Mouse (Mus musculus): ENCODE measurements at regions not wholly inside any gene's neighbourhood (a gene's known extent, or its start where the extent isn't known, plus 50 kb on each side); places are given as distances from the start of the nearest gene placed in this dataset.

GRCm38 (mm10) chr1:190067181-190067580, 103.3 kb downstream of the Prox1 start:
- ATAC-seq = no peak

GRCm38 (mm10) chr1:190066426-190066825, 104.1 kb downstream of the Prox1 start:
- no peak for ATAC-seq

GRCm38 (mm10) chr1:190061560-190062295, 108.8 kb downstream of the Prox1 start:
- no peak for ATAC-seq

- no peak for ATAC-seq
These were observed 111.5 kb downstream of the Prox1 start for GRCm38 (mm10) chr1:190059025-190059424.

- ATAC-seq = no peak
These were observed 113.6 kb downstream of the Prox1 start for GRCm38 (mm10) chr1:190056931-190057330.

GRCm38 (mm10) chr1:190051903-190052302, 118.6 kb downstream of the Prox1 start:
- ATAC-seq = no peak

GRCm38 (mm10) chr1:190048521-190049170, 121.9 kb downstream of the Prox1 start:
- no peak for ATAC-seq

- ATAC-seq = no peak
These were observed 123.3 kb downstream of the Prox1 start for GRCm38 (mm10) chr1:190047201-190047600.

GRCm38 (mm10) chr1:190045797-190046196, 123.6 kb upstream of the Smyd2 start:
- ATAC-seq = no peak

- ATAC-seq = no peak
These were observed 121.9 kb upstream of the Smyd2 start for GRCm38 (mm10) chr1:190044036-190044435.

- no peak for ATAC-seq
These were observed 121.0 kb upstream of the Smyd2 start for GRCm38 (mm10) chr1:190043156-190043555.

GRCm38 (mm10) chr1:190042197-190042596, 120.0 kb upstream of the Smyd2 start:
- no peak for ATAC-seq

- no peak for ATAC-seq
These were observed 119.0 kb upstream of the Smyd2 start for GRCm38 (mm10) chr1:190041096-190041706.

- ATAC-seq = no peak
These were observed 115.9 kb upstream of the Smyd2 start for GRCm38 (mm10) chr1:190038046-190038445.

GRCm38 (mm10) chr1:190036726-190037125, 114.6 kb upstream of the Smyd2 start:
- no peak for ATAC-seq

GRCm38 (mm10) chr1:190035935-190036334, 113.8 kb upstream of the Smyd2 start:
- ATAC-seq = no peak

- no peak for ATAC-seq
These were observed 111.9 kb upstream of the Smyd2 start for GRCm38 (mm10) chr1:190034091-190034490.

- no peak for ATAC-seq
These were observed 105.4 kb upstream of the Smyd2 start for GRCm38 (mm10) chr1:190027536-190027935.

- ATAC-seq = no peak
These were observed 87.3 kb upstream of the Smyd2 start for GRCm38 (mm10) chr1:190009466-190009865.

- no peak for ATAC-seq
These were observed 85.1 kb upstream of the Smyd2 start for GRCm38 (mm10) chr1:190007271-190007670.

- no peak for ATAC-seq
These were observed 78.9 kb upstream of the Smyd2 start for GRCm38 (mm10) chr1:190001084-190001483.

- no peak for ATAC-seq
These were observed 71.5 kb upstream of the Smyd2 start for GRCm38 (mm10) chr1:189993706-189994105.

GRCm38 (mm10) chr1:189993221-189993620, 71.1 kb upstream of the Smyd2 start:
- no peak for ATAC-seq

- no peak for ATAC-seq
These were observed 68.9 kb upstream of the Smyd2 start for GRCm38 (mm10) chr1:189991089-189991488.

All from CD4-positive, CD25-positive, alpha-beta regulatory T cell, adult 4 months (primary cell).